18 mouse cellular contexts compared by ENCODE assay signal in the genomic region with DNA sequence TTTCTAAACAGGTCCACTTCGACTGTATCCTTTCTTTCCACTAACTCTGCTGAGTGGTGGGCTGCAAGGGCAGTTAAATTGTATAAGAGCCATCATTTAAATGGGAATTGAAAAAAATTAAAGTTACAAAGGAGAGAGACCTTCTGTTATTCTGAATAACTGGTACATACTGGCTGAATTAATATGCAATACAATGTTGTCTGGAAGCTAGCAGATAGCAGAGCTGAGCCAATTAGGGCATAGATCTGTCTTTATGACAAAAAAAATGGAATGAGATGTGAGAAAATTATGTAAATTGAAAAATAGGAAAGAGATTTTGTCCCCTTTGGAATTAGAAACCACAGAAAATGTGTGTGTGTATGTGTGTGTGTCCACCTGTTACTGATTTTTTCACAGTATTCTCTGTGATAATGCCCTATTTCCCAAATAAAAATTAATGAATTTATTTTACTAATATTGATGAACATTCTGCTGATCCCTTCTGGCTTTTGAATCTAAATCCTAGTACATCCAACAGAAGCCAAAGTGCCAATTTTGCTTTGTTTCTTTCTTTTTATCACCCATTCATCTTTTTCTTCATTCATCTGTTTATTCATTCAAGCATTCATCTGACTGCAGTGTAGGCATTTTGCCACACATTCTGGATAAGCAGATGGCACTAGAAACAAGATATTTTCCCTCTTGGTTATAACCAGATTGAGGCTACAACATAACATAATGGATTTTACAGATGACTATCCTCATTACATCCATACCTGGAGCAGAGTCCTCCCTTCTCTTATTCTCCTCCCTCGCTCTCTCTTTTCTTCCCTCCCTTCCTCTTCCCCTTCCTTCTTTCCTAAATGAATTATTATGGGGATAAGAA.
DNase-seq lines count a peak whose midpoint lies in the region; ATAC-seq and TF ChIP-seq lines count a peak whose summit lies in the region.
"Had no signal": no experiment of that assay in that cellular context is flagged by ENCODE, and none has a peak within 500 bp of the region (broad histone marks: within the 10 kb centered on the region; RNA-seq: fewer than 3 reads in every experiment).

No protein-coding gene starts in this region.

- H3K9me3 ChIP-seq in forebrain, postnatal 0 days (ENCODE audit: low read length), result no peaks in the 10 kb centered on the region
- H3K9me3 ChIP-seq: heart, embryonic 15.5 days; hindbrain, embryonic 13.5 days; limb, embryonic 10.5 days; liver, embryonic 13.5 days; midbrain, embryonic 10.5 days had no signal

- intact Hi-C loops in left cerebral cortex, postnatal 4 days (cut with DNase I), result no loop called here
- intact Hi-C loops in gastrocnemius, postnatal 36 days (cut with DNase I), result no loop called here

- TF ChIP-seq POLR2A in cerebellum, adult 2 months (IDR thresholded peaks at IDR 0.05; ENCODE audit: borderline replicate concordance, insufficient read depth, low read length), result no peak

- H3K4me2 ChIP-seq in forebrain, postnatal 0 days (ENCODE audit: low read depth), result no peak overlapping the region
- H3K4me2 ChIP-seq: heart, embryonic 15.5 days; hindbrain, embryonic 13.5 days; liver, embryonic 13.5 days had no signal

- H3K4me1 ChIP-seq in cerebellum, adult 2 months (ENCODE audit: control insufficient read depth, insufficient read depth, low read length), result no peaks in the 10 kb centered on the region
- H3K4me1 ChIP-seq in forebrain, postnatal 0 days (ENCODE audit: insufficient read depth), result no peaks in the 10 kb centered on the region
- H3K4me1 ChIP-seq: heart, embryonic 15.5 days; hindbrain, embryonic 13.5 days; limb, embryonic 10.5 days; liver, embryonic 13.5 days; midbrain, embryonic 10.5 days had no signal

- no peak overlapping the region for H3K27ac ChIP-seq in cerebellum, adult 2 months (ENCODE audit: insufficient read depth, low read length)
- no peak overlapping the region for H3K27ac ChIP-seq in forebrain, postnatal 0 days (ENCODE audit: low read depth, low read length)
- H3K27ac ChIP-seq: heart, embryonic 15.5 days; hindbrain, embryonic 13.5 days; limb, embryonic 10.5 days; liver, embryonic 13.5 days; midbrain, embryonic 10.5 days; stomach, postnatal 0 days had no signal

- H3K27me3 ChIP-seq in cerebellum, adult 2 months (ENCODE audit: control insufficient read depth, insufficient read depth, low read length), result no peaks in the 10 kb centered on the region
- H3K27me3 ChIP-seq in forebrain, postnatal 0 days (ENCODE audit: insufficient read depth, low read length), result no peaks in the 10 kb centered on the region
- H3K27me3 ChIP-seq: heart, embryonic 15.5 days; hindbrain, embryonic 13.5 days; liver, embryonic 13.5 days had no signal

- no peak overlapping the region for H3K9ac ChIP-seq in forebrain, postnatal 0 days
- H3K9ac ChIP-seq: heart, embryonic 15.5 days; hindbrain, embryonic 13.5 days; liver, embryonic 13.5 days had no signal

- DNase-seq in left cerebral cortex, postnatal 4 days, result peak; percentile 6
- no peak for DNase-seq in left cerebral cortex, adult 11 months (ENCODE audit: low spot score)
- peak; percentile 30 to 83 for DNase-seq in cerebellum, adult 2 months
- DNase-seq in forebrain, postnatal 0 days, result peak; percentile 79
- DNase-seq in telencephalon, adult 2 months (ENCODE audit: low read depth, low spot score), result peak; percentile 32
- no peak for DNase-seq in gastrocnemius, postnatal 36 days
- DNase-seq in ovary, adult 18-20 months (ENCODE audit: low spot score), result no peak
- DNase-seq: adrenal gland, postnatal 25 days; heart, adult 11 months; kidney, adult 2 months; kidney, postnatal 36 days; liver, embryonic 13.5 days; lung, postnatal 14 days had no signal

- no peak overlapping the region for H3K4me3 ChIP-seq in cerebellum, adult 2 months (replicated peaks; ENCODE audit: insufficient read depth, low read depth, low read length)
- H3K4me3 ChIP-seq in forebrain, postnatal 0 days (ENCODE audit: low read depth, low read length), result no peak overlapping the region
- H3K4me3 ChIP-seq: heart, embryonic 15.5 days; hindbrain, embryonic 13.5 days; limb, embryonic 10.5 days; liver, embryonic 13.5 days; midbrain, embryonic 10.5 days had no signal

- WGBS in cerebellum, adult 2 months, result 53% methylated on average over 2 of the region's 2 CpGs
- 61% methylated on average over 2 of the region's 2 CpGs for whole genome bisulfite sequencing in forebrain, postnatal 0 days

- no peaks in the 10 kb centered on the region for H3K36me3 ChIP-seq in forebrain, postnatal 0 days (ENCODE audit: insufficient read depth)
- H3K36me3 ChIP-seq: heart, embryonic 15.5 days; hindbrain, embryonic 13.5 days; limb, embryonic 10.5 days; liver, embryonic 13.5 days; midbrain, embryonic 10.5 days had no signal

- no peak for TF ChIP-seq CTCF in cerebellum, adult 2 months (IDR thresholded peaks at IDR 0.05; ENCODE audit: borderline replicate concordance, insufficient read depth, low read depth, low read length)
- no peak for TF ChIP-seq CTCF in forebrain, postnatal 0 days (IDR thresholded peaks at IDR 0.05; ENCODE audit: low read depth)

- ATAC-seq in forebrain, postnatal 0 days, result peak; percentile 79

Comparison
In these comparisons a context has a peak if more than half of its experiments do, and no peak if none do; other contexts are left out.
1. DNase-seq: peak in left cerebral cortex, postnatal 4 days (single experiment), cerebellum, adult 2 months (2 of 2), forebrain, postnatal 0 days (single experiment) and telencephalon, adult 2 months (single experiment); none in left cerebral cortex, adult 11 months (single experiment), gastrocnemius, postnatal 36 days (0 of 2) and ovary, adult 18-20 months (single experiment).